Mouse (Mus musculus) testis, adult 2 months (tissue): ENCODE data around the gene Zfp316.

Experiments
- CTCF ChIP-seq: fragments of 200-500 bp; IDR thresholded peaks from 2 replicates; pipeline ENCODE4 v1.5.1; 2012; ENCODE audit warnings: low read depth, mild to moderate bottlenecking, inconsistent platforms, low read length, moderate library complexity; ENCODE audit not compliant: control insufficient read depth, insufficient read depth, insufficient replicate concordance
- POLR2A ChIP-seq: fragments of 200-500 bp; IDR thresholded peaks from 2 replicates; pipeline ENCODE4 v1.6.1; 2012; ENCODE audit warnings: low read depth, mild to moderate bottlenecking, inconsistent platforms, low read length, moderate library complexity; ENCODE audit not compliant: control insufficient read depth

GRCm38 (mm10) chr5:143288378-143288911, 18.6 kb upstream of the Zfp316 start:
- TF ChIP-seq CTCF, result no peak
- TF ChIP-seq POLR2A, result no peak
